Mouse (Mus musculus) erythroblast, embryonic 14.5 days (primary cell): Measurements from ENCODE around the gene Mthfsl.
"Not testable (repeated sequence)": the region's sequence is repeated elsewhere in the genome, so short reads cannot be mapped to it uniquely, and the experiment has no call there.

Experiments used
- GATA1 ChIP-seq: IDR thresholded peaks from 2 replicates; pipeline ENCODE4 v1.6.1; 2012; ENCODE audit warnings: low read length, inconsistent platforms, mixed read lengths
- TAL1 ChIP-seq: IDR thresholded peaks from 3 replicates; pipeline ENCODE4 v1.6.1; 2012; ENCODE audit warnings: low read length, inconsistent platforms, mixed read lengths

- not testable (repeated sequence) for TF ChIP-seq GATA1, TAL1
Observed at GRCm38 (mm10) chr9:88691307-88691706, 28.8 kb downstream of the Mthfsl start.
